Mouse (Mus musculus) liver, embryonic 13.5 days (tissue): Measurements from ENCODE around the gene Foxn2. TPM values are rescaled to one million over a fixed set of nuclear protein-coding genes. Genes with fewer than 3 reads are reported as not detected.

ENCODE experiments used
- ATAC-seq: fragments of 200-750 bp; cut with Nextera tagmentation; 2 replicates; pipeline ENCODE4 v1.8.0; 2017; ENCODE audit warnings: low read depth, mild to moderate bottlenecking, moderate number of reproducible peaks, moderate library complexity
- DNase-seq: peaks from one replicate; pipeline ENCODE4 v3.0.0; 2022
- H3K27ac ChIP-seq: fragments of 300-500 bp; sonication (generic); 2 replicates; pipeline ENCODE4 v1.5.1; 2015; ENCODE audit warnings: moderate library complexity, mild to moderate bottlenecking, inconsistent platforms
- H3K27me3 ChIP-seq: fragments of 300-500 bp; sonication (generic); 2 replicates; pipeline ENCODE4 v1.6.1; 2015; ENCODE audit warnings: mild to moderate bottlenecking, inconsistent platforms
- H3K36me3 ChIP-seq: fragments of 300-500 bp; sonication (generic); 2 replicates; pipeline ENCODE4 v1.6.1; 2015; ENCODE audit warnings: mild to moderate bottlenecking, inconsistent platforms
- H3K4me1 ChIP-seq: fragments of 300-500 bp; sonication (generic); replicated peaks from 2 replicates; pipeline ENCODE4 v1.6.1; 2015; ENCODE audit warnings: inconsistent platforms
- H3K4me2 ChIP-seq: fragments of 300-500 bp; sonication (generic); 2 replicates; pipeline ENCODE4 v1.6.1; 2015; ENCODE audit warnings: inconsistent platforms, mild to moderate bottlenecking, moderate library complexity
- H3K4me3 ChIP-seq: fragments of 300-500 bp; sonication (generic); replicated peaks from 2 replicates; pipeline ENCODE4 v1.5.1; 2015; ENCODE audit warnings: mild to moderate bottlenecking, inconsistent platforms
- H3K9ac ChIP-seq: fragments of 300-500 bp; sonication (generic); 2 replicates; pipeline ENCODE4 v1.6.1; 2015; ENCODE audit warnings: mild to moderate bottlenecking, inconsistent platforms
- H3K9me3 ChIP-seq: fragments of 300-500 bp; sonication (generic); replicated peaks from 2 replicates; pipeline ENCODE4 v1.6.1; 2016; ENCODE audit warnings: inconsistent platforms
- WGBS: fragments of 180-500 bp; shearing (Covaris S2); methylation state at CpG from one replicate; pipeline ENCODE4 v1.1.7; 2015; ENCODE audit not compliant: insufficient replicate concordance; 5-methylcytosine and 5-hydroxymethylcytosine counted together
- polyA plus RNA-seq: library from polyadenylated mRNA; unstranded; fragments of >200 nt; fragmentation: Nextera tagmentation; extraction: Ambion mirVana; gene quantifications from 2 replicates; pipeline ENCODE4 v1.2.1, GENCODE M21; 2015

The Foxn2 gene
- 12.0 and 15.4 TPM in 2 replicates for polyA plus RNA-seq

DNA sequence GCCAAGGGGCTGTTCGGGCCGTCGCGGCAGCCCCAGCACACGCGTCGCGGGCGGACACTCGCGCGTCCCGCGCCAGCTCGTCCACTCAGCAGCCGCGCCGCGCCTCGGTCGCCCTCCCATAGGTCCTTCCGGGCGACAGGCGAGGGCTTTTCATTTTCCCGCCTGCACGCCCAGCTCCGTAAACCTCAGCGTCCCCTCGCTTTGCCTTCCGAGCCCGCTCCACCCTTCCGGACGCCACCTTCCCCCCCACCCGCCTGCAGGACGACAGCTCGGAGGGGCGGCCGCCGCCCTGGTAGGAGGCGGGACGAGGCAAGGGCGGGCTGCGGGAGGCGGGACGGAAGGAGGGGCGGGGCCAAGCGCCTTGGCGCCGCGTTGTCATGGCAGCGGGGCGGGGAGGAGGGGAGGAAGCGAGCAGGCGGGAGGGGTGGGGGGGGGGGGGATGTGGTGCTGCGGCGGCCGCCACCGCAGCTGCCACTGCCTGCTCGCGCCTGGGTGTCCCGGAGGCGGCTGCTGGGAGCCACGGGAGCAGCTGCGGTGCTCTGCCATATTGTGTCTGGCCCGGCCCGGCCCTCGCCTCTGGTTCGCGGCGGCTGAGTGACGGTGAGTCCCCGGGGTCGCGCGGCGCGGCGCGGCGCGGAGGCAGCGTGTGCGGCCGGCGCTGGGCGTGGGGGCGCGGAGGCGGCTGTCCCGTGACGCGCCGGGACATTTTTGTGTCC lies at the start of gene Foxn2:
Gene Foxn2 (plus strand): TSS at position 427 of the 716 bp plus-strand sequence.
- Histone ChIP-seq H3K27ac (peak within 1 kb of the TSS; percentile 89), H3K4me2 (peak within 1 kb of the TSS; percentile 92), H3K36me3 (no peaks in the 10 kb centered on the region), H3K4me3 (peak within 1 kb of the TSS; percentile 95), H3K9ac (peak within 1 kb of the TSS; percentile 96), H3K4me1 (peaks cover 60% of the 10 kb centered on the region), H3K27me3 (no peaks in the 10 kb centered on the region), H3K9me3 (peaks cover 3% of the 10 kb centered on the region; the same call in 1 of the 2 replicates)
- DNase-seq (peak; percentile 92), ATAC-seq (peak; percentile 92)
- WGBS = under 1% methylated on average over 76 of the region's 93 CpGs

DNA sequence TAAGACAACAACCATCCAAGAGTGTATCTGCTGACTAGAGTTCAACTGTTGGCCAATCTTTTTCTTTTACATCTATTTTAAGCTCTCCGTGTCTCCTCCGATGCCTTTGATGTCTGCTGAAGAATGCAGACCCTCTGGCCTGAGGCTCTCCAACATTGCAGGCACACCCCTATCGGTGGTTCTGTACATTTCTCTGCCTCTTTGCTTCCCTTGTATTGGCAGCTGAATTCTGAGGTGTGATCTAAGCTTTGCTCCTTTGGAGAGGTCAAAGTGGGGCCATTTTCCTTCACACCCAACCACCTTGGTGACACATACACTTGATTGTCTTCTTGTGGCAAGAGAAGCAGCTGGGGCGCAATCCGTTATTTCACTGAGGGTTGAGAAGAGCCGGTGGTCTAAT lies 43.0 kb upstream of the Foxn2 start:
- 75% methylated on average over 6 of the region's 6 CpGs for whole genome bisulfite sequencing
- Histone ChIP-seq H3K27ac (no peak overlapping the region), H3K9me3 (no peaks in the 10 kb centered on the region), H3K4me1 (no peaks in the 10 kb centered on the region), H3K4me3 (no peak overlapping the region), H3K4me2 (no peak overlapping the region), H3K36me3 (no peaks in the 10 kb centered on the region), H3K27me3 (0 out of 2 replicates have a peak, but pooled peaks cover 3% of the 10 kb centered on the region), H3K9ac (no peak overlapping the region)
- no peak for DNase-seq
- no peak for ATAC-seq

DNA sequence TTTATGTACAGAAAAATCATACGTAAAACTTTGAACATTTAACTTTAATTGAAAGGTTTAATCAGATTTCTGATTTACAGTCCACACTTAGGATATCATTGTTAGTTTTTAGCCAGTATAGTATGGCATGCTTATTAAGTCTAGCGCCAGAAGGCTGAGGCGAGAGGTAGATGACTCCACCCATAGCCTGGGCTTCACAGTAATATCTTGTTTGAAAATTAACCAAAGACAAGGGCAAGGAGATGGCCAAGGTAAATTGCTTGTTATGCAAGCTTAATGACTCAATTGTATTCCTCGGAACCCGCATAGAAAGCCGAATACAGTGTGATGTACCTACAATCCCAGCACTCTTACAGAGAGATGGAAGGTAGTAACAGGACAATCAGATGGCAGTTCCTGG lies 42.4 kb upstream of the Foxn2 start:
- Histone ChIP-seq H3K4me3 (no peak overlapping the region), H3K4me2 (no peak overlapping the region), H3K4me1 (no peaks in the 10 kb centered on the region), H3K36me3 (no peaks in the 10 kb centered on the region), H3K27me3 (peaks cover 6% of the 10 kb centered on the region), H3K9me3 (no peaks in the 10 kb centered on the region), H3K9ac (no peak overlapping the region), H3K27ac (no peak overlapping the region)
- DNase-seq (no peak), ATAC-seq (no peak)
- 80% methylated on average over 6 of the region's 6 CpGs for WGBS

DNA sequence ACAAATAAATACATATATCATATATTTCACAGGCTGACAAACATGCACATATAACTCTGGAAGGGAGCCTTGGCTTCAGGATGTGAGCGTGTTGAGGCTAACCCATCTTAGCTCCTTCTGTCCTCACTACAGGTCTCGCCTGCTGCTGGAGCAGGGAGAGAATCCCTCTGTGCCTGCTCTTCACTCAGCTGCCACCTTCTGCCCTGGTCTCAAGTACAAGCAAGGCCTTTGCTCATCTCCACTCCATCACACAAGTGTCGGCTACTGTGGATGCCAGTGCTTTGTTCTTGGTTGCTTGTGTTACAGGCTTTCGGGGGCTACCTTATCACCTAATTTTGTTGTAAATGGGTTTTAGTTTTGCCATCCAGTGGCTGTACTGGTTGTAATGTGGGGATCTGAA lies 41.7 kb upstream of the Foxn2 start:
- peaks cover 13% of the 10 kb centered on the region for H3K27me3 ChIP-seq
- H3K9me3 ChIP-seq = no peaks in the 10 kb centered on the region
- H3K4me2 ChIP-seq = no peak overlapping the region
- H3K27ac ChIP-seq = no peak overlapping the region
- H3K9ac ChIP-seq = no peak overlapping the region
- DNase-seq = no peak
- 75% methylated on average over 4 of the region's 4 CpGs for WGBS
- H3K4me3 ChIP-seq = no peak overlapping the region
- ATAC-seq = no peak
- no peaks in the 10 kb centered on the region for H3K36me3 ChIP-seq
- H3K4me1 ChIP-seq = no peaks in the 10 kb centered on the region

DNA sequence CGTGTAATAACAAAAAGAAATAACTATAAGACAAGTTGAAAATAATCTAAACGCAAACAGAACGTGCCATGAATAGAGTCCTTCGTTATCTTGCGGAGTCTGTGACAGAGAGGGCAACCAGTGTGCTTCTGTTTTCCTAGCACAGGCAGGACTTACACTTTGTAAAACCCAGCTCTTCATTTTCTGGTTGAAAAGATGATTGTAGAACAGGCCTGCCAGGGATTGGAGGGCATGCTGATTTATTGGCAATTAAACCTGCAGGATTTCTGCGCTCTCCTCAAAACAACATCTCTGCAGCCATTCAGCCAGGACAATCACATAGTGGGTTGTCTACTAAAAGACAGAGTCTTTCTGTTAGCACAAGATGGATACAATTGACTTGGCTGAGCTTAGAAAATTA lies 40.4 kb upstream of the Foxn2 start:
- 71% methylated on average over 6 of the region's 6 CpGs for WGBS
- no peak for DNase-seq
- no peaks in the 10 kb centered on the region for H3K9me3 ChIP-seq
- H3K36me3 ChIP-seq = no peaks in the 10 kb centered on the region
- no peak overlapping the region for H3K9ac ChIP-seq
- no peak overlapping the region for H3K4me3 ChIP-seq
- H3K4me2 ChIP-seq = no peak overlapping the region
- H3K4me1 ChIP-seq = peaks cover 2% of the 10 kb centered on the region; the same call in 1 of the 2 replicates
- no peak overlapping the region for H3K27ac ChIP-seq
- ATAC-seq = no peak
- H3K27me3 ChIP-seq = peaks cover 26% of the 10 kb centered on the region

DNA sequence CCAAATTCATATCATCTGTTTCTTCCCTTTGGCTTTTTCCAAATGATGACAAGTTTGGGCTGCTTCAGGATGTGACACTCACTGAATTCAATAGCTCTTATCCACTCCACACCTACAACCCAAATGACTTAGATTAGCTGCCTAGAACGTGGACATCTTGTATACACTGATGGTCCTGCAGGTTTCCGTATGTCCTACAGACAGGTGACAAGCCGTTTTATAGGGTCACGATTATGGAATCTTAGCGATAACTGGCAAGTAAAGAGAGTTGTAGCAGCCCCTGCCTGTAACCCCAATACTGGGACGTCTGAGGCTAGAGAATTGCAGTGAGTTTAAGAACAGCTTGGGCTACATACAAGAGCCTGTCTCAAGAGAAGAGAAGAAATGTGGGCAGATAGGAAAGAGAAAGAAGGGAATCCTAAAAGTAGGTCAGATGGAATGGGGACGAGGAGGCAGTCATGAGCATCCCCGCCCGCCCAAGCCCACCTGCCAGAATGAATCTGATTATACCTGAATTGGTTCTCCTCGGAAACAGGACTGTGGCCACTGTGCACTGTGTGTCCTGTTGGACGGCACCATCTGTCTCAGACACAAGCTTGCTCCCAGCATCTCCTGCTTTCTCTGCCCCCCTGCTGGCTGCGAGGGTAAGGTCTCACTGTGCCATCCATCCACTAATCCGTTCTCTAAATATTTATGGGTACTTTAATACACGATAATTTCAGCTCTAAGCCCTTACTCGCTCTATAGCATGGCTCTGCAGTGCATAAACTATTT lies 39.6 kb upstream of the Foxn2 start:
- Histone ChIP-seq H3K9me3 (no peaks in the 10 kb centered on the region), H3K4me2 (no peak overlapping the region), H3K27ac (no peak overlapping the region), H3K27me3 (peaks cover 30% of the 10 kb centered on the region), H3K4me1 (peaks cover 4% of the 10 kb centered on the region; the same call in 1 of the 2 replicates), H3K36me3 (no peaks in the 10 kb centered on the region), H3K4me3 (no peak overlapping the region), H3K9ac (no peak overlapping the region)
- ATAC-seq = no peak
- WGBS = 59% methylated on average over 15 of the region's 15 CpGs
- DNase-seq = no peak

DNA sequence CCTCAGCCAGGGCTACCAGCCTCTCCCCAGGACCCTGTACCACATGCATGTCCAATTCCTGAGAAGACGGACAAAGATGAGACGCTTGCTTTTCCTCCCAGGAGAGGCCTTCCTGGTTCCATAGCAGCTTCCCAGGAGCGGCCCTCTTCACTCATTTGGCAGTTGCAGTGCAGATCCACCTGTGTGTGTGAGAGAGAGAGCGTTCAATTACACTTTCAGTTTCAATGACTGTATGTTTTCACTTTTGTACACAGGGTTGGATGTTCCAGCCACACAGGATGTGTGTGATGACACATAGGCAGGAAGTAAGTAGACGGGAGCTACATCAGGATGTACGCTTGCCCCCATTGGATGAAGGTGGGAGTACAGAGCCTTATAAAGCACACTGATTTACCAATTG lies 37.2 kb upstream of the Foxn2 start:
- Histone ChIP-seq H3K36me3 (no peaks in the 10 kb centered on the region), H3K4me2 (no peak overlapping the region), H3K9me3 (no peaks in the 10 kb centered on the region), H3K4me1 (peaks cover 4% of the 10 kb centered on the region; the same call in 1 of the 2 replicates), H3K4me3 (no peak overlapping the region), H3K27ac (no peak overlapping the region), H3K27me3 (peaks cover 35% of the 10 kb centered on the region), H3K9ac (no peak overlapping the region)
- ATAC-seq (no peak), DNase-seq (no peak)
- 62% methylated on average over 6 of the region's 6 CpGs for WGBS

DNA sequence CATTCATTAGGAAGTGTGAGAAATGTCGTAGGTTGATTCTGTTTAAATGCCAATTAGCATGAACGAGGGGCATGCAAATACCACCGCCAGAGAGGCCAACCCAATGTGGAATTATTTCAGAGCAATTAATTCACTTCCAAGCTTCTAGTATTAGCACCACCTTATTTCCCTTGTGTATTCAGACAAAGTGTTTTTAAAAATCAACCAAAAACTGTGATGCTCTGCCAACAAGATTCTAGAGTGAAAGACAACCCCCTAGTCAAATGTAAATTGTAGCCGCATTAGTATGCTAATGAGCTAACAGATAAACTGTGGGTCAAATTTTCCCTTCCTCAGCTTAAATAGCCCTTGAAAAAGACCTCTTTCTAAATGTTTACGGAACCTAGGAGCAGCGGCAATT lies 36.0 kb upstream of the Foxn2 start:
- no peak overlapping the region for H3K9ac ChIP-seq
- peaks cover 4% of the 10 kb centered on the region; the same call in 1 of the 2 replicates for H3K4me1 ChIP-seq
- 18% methylated on average over 6 of the region's 6 CpGs for WGBS
- no peak for DNase-seq
- H3K4me2 ChIP-seq = peak overlapping the region; percentile 25
- H3K27me3 ChIP-seq = peaks cover 35% of the 10 kb centered on the region
- no peak overlapping the region for H3K27ac ChIP-seq
- H3K9me3 ChIP-seq = no peaks in the 10 kb centered on the region
- H3K36me3 ChIP-seq = no peaks in the 10 kb centered on the region
- no peak for ATAC-seq
- no peak overlapping the region for H3K4me3 ChIP-seq

DNA sequence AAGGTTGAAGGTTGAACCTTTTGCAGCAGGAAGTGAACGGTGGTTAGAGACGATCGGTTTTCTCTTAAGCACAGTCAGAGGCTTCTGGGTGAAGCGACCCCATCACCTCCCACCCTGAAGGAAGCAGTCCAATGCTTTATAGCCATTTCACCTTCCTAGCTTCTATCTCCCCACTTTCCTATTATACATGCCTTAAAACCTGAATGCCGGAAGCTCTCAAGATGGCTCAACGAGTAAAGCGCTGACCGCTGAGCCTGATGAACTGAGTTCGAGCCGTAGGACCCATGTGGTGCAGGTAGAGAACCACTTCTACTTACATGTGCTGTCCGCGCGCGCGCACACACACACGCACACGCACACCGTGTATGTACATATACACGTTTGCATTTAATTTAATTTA lies 35.4 kb upstream of the Foxn2 start:
- Histone ChIP-seq H3K36me3 (no peaks in the 10 kb centered on the region), H3K9me3 (no peaks in the 10 kb centered on the region), H3K27ac (no peak overlapping the region), H3K27me3 (peaks cover 35% of the 10 kb centered on the region), H3K4me1 (peaks cover 4% of the 10 kb centered on the region; the same call in 1 of the 2 replicates), H3K4me3 (peak overlapping the region; percentile 6; the same call in 1 of the 2 replicates), H3K4me2 (peak overlapping the region; percentile 25), H3K9ac (no peak overlapping the region)
- ATAC-seq (no peak), DNase-seq (no peak)
- 21% methylated on average over 19 of the region's 19 CpGs for WGBS

DNA sequence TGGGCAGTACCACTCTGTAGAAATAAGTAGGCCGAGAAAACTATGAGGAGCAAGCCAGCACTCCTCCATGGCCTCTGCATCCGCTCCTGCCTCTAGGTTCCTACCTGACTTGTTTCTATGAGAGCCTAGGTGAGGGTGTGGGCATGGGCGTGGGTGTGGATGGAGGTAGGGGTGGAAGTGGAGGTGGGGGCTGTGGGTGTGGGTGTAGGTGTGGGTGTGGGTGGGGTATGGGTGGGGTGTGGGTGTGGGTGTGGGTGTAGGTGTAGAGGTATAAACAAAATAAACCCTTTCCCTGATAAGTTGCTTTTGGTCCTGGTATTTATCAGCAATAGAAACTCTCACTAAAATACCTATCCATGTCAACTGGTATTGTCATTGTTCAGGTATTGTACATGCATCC lies 30.8 kb upstream of the Foxn2 start:
- Histone ChIP-seq H3K9ac (no peak overlapping the region), H3K9me3 (no peaks in the 10 kb centered on the region), H3K27me3 (peaks cover 13% of the 10 kb centered on the region), H3K4me3 (no peak overlapping the region), H3K4me2 (no peak overlapping the region), H3K4me1 (peaks cover 4% of the 10 kb centered on the region; the same call in 1 of the 2 replicates), H3K27ac (no peak overlapping the region), H3K36me3 (no peaks in the 10 kb centered on the region)
- DNase-seq (no peak), ATAC-seq (peak; percentile 61; the same call in 1 of the 2 replicates)
- 83% methylated on average over 3 of the region's 3 CpGs for whole genome bisulfite sequencing

DNA sequence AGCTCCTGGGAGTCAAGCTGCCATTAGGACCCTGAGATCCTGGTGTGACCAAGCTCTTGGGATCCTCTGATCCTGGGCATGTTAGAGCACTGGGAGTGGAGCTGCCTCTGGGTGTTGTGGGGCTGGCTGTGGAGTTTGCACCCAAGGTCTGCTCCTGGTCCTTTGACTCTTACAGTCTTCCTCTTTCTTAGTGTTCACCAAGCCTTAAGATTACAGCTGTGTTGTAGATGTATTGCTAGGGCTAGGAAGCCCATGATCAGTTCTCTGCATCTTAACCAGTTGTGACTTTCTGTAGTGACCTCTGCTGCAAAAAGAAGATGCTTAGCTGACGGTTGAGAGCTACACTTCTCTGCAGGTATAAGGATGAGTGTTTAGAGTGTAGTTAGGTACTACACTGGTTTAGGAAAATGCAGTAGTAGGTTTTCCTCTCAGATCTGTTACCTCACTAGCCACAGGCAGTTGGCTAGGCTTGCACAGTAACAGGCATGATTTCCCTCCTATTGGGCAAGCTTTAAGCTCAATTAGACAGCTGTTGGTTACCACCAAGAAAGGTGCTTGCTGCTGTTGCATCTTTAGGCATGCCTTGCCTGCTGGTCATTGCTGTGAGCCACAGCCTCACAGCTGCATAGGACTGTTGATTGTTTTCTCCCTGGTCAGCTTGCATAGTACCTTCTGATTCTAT lies 27.2 kb upstream of the Foxn2 start:
- Histone ChIP-seq H3K4me3 (no peak overlapping the region), H3K36me3 (no peaks in the 10 kb centered on the region), H3K9me3 (no peaks in the 10 kb centered on the region), H3K9ac (no peak overlapping the region), H3K27me3 (no peaks in the 10 kb centered on the region), H3K27ac (no peak overlapping the region), H3K4me2 (no peak overlapping the region), H3K4me1 (no peaks in the 10 kb centered on the region; the same call in 1 of the 2 replicates)
- DNase-seq = no peak
- WGBS = 75% methylated on average over 1 of the region's 1 CpGs
- ATAC-seq = no peak
